Mouse (Mus musculus) midbrain, postnatal 0 days (tissue): ENCODE measurements around the gene Dnajc8. TPM values are rescaled to one million over a fixed set of nuclear protein-coding genes. Genes with fewer than 3 reads are reported as not detected.

Experiments used
- ATAC-seq: fragments of 200-750 bp; cut with Nextera tagmentation; 2 replicates; pipeline ENCODE4 v1.8.0; 2017; ENCODE audit warnings: moderate number of reproducible peaks, mild to moderate bottlenecking, moderate TSS enrichment, moderate library complexity; ENCODE audit not compliant: low FRiP score
- DNase-seq: peaks from one replicate; pipeline ENCODE4 v3.0.0-alpha.2; 2015; ENCODE audit warnings: low spot score
- H3K27ac ChIP-seq: fragments of 300-500 bp; sonication (generic); 2 replicates; pipeline ENCODE4 v1.5.1; 2014; ENCODE audit warnings: low read depth, mild to moderate bottlenecking, low read length, mixed read lengths
- H3K27me3 ChIP-seq: fragments of 300-500 bp; sonication (generic); 2 replicates; pipeline ENCODE4 v1.6.1; 2014; ENCODE audit warnings: low read length, control low read depth, mixed read lengths; ENCODE audit not compliant: insufficient read depth
- H3K36me3 ChIP-seq: fragments of 300-500 bp; sonication (generic); 2 replicates; pipeline ENCODE4 v1.6.1; 2014; ENCODE audit warnings: low read length, control low read depth, mixed read lengths; ENCODE audit not compliant: insufficient read depth
- H3K4me1 ChIP-seq: fragments of 300-500 bp; sonication (generic); 2 replicates; pipeline ENCODE4 v1.6.1; 2014; ENCODE audit warnings: mild to moderate bottlenecking, control low read depth, antibody characterized with exemption, low read length, mixed read lengths; ENCODE audit not compliant: insufficient read depth
- H3K4me2 ChIP-seq: fragments of 300-500 bp; sonication (generic); 2 replicates; pipeline ENCODE4 v1.6.1; 2014; ENCODE audit warnings: low read depth, mild to moderate bottlenecking, low read length, mixed read lengths; ENCODE audit not compliant: poor library complexity, severe bottlenecking
- H3K4me3 ChIP-seq: fragments of 300-500 bp; sonication (generic); 2 replicates; pipeline ENCODE4 v1.5.1; 2014; ENCODE audit warnings: low read depth, mild to moderate bottlenecking, low read length, moderate library complexity
- H3K9ac ChIP-seq: fragments of 300-500 bp; sonication (generic); replicated peaks from 2 replicates; pipeline ENCODE4 v1.6.1; 2014; ENCODE audit warnings: mild to moderate bottlenecking, low read length, moderate library complexity, mixed read lengths; ENCODE audit not compliant: poor library complexity, severe bottlenecking
- H3K9me3 ChIP-seq: fragments of 300-500 bp; sonication (generic); 2 replicates; pipeline ENCODE4 v1.6.1; 2016; ENCODE audit warnings: low read length, control low read depth
- CTCF ChIP-seq: IDR thresholded peaks from 2 replicates; pipeline ENCODE4 v1.5.1; 2016; ENCODE audit warnings: antibody characterized with exemption, mild to moderate bottlenecking
- whole genome bisulfite sequencing: fragments of 180-500 bp; shearing (Covaris S2); extraction: QIAGEN DNeasy Blood & Tissue Kit; methylation state at CpG from one replicate; pipeline ENCODE4 v1.1.7; 2014; 5-methylcytosine and 5-hydroxymethylcytosine counted together
- polyA plus RNA-seq: library from polyadenylated mRNA; unstranded; fragments of >200 nt; fragmentation: Nextera tagmentation; extraction: Ambion mirVana; gene quantifications from 2 replicates; pipeline ENCODE4 v1.2.1, GENCODE M21; 2015
- total RNA-seq: library from RNA; depleted of rRNA; stranded (reverse); fragments of >200 nt; gene quantifications from 2 replicates; pipeline ENCODE4 v1.2.3, GENCODE M21; 2014

Gene Dnajc8
- total and polyA plus RNA-seq, 2 experiments from 2014 or later: 101 to 168 TPM

- Histone ChIP-seq H3K27ac (peak overlapping the region; percentile 98), H3K36me3 (peaks cover 8% of the 10 kb centered on the region; the same call in 1 of the 2 replicates), H3K4me2 (peak overlapping the region; percentile 63), H3K27me3 (no peaks in the 10 kb centered on the region), H3K9me3 (no peaks in the 10 kb centered on the region), H3K4me1 (peaks cover 9% of the 10 kb centered on the region; the same call in 1 of the 2 replicates), H3K9ac (peak overlapping the region; percentile 94), H3K4me3 (peak overlapping the region; percentile 66)
- DNase-seq (peak; percentile 45), ATAC-seq (peak; percentile 10; the same call in 1 of the 2 replicates)
- WGBS: 20% methylated on average over 5 of the region's 5 CpGs
- TF ChIP-seq CTCF: no peak
Observed at GRCm38 (mm10) chr4:132532496-132532895, 2.9 kb upstream of the Dnajc8 start.

GRCm38 (mm10) chr4:132532981-132533916, 2.1 kb upstream of the Dnajc8 start, which contains the start of gene Atpif1:
Gene Atpif1, minus strand, starts transcription at chr4:132533659.
- peaks cover 8% of the 10 kb centered on the region; the same call in 1 of the 2 replicates for H3K36me3 ChIP-seq
- peak within 1 kb of the TSS; percentile 94 for H3K9ac ChIP-seq
- WGBS: under 1% methylated on average over 61 of the region's 63 CpGs
- ATAC-seq (peak; percentile 89), DNase-seq (peak; percentile 97)
- H3K4me1 ChIP-seq: peaks cover 9% of the 10 kb centered on the region; the same call in 1 of the 2 replicates
- peak within 1 kb of the TSS; percentile 66 for H3K4me3 ChIP-seq
- H3K9me3 ChIP-seq: no peaks in the 10 kb centered on the region
- peak; percentile 20; the same call in 1 of the 2 replicates for TF ChIP-seq CTCF
- peak within 1 kb of the TSS; percentile 98 for H3K27ac ChIP-seq
- peak within 1 kb of the TSS; percentile 63 for H3K4me2 ChIP-seq
- no peaks in the 10 kb centered on the region for H3K27me3 ChIP-seq

GRCm38 (mm10) chr4:132539481-132539880, 4.1 kb downstream of the Dnajc8 start:
- WGBS: 94% methylated on average over 5 of the region's 5 CpGs
- DNase-seq (no peak), ATAC-seq (no peak)
- peaks cover 31% of the 10 kb centered on the region for H3K36me3 ChIP-seq
- peaks cover 4% of the 10 kb centered on the region; the same call in 1 of the 2 replicates for H3K4me1 ChIP-seq
- no peak overlapping the region for H3K9ac ChIP-seq
- H3K4me2 ChIP-seq: no peak overlapping the region
- H3K9me3 ChIP-seq: no peaks in the 10 kb centered on the region
- H3K27me3 ChIP-seq: no peaks in the 10 kb centered on the region
- no peak overlapping the region for H3K27ac ChIP-seq
- no peak overlapping the region for H3K4me3 ChIP-seq
- TF ChIP-seq CTCF: no peak

- WGBS: 86% methylated on average over 4 of the region's 4 CpGs
- H3K9me3 ChIP-seq: no peaks in the 10 kb centered on the region
- H3K4me2 ChIP-seq: no peak overlapping the region
- no peak for TF ChIP-seq CTCF
- peaks cover under 1% of the 10 kb centered on the region; the same call in 1 of the 2 replicates for H3K4me1 ChIP-seq
- ATAC-seq (no peak), DNase-seq (no peak)
- no peak overlapping the region for H3K9ac ChIP-seq
- peaks cover 37% of the 10 kb centered on the region for H3K36me3 ChIP-seq
- H3K27me3 ChIP-seq: no peaks in the 10 kb centered on the region
- no peak overlapping the region for H3K4me3 ChIP-seq
- H3K27ac ChIP-seq: no peak overlapping the region
Observed at GRCm38 (mm10) chr4:132541413-132541812, 6.1 kb downstream of the Dnajc8 start.

GRCm38 (mm10) chr4:132542724-132543123, 7.4 kb downstream of the Dnajc8 start:
- Histone ChIP-seq H3K9me3 (no peaks in the 10 kb centered on the region), H3K4me2 (no peak overlapping the region), H3K9ac (no peak overlapping the region), H3K27me3 (no peaks in the 10 kb centered on the region), H3K36me3 (peaks cover 42% of the 10 kb centered on the region), H3K4me1 (no peaks in the 10 kb centered on the region), H3K4me3 (no peak overlapping the region), H3K27ac (no peak overlapping the region)
- TF ChIP-seq CTCF: 0 out of 2 replicates have a peak, but pooled peaks have one; percentile 3
- DNase-seq: no peak
- WGBS: 56% methylated on average over 1 of the region's 1 CpGs
- ATAC-seq: no peak

- Histone ChIP-seq H3K27ac (no peak overlapping the region), H3K4me2 (no peak overlapping the region), H3K9ac (no peak overlapping the region), H3K9me3 (no peaks in the 10 kb centered on the region), H3K4me3 (no peak overlapping the region), H3K36me3 (peaks cover 61% of the 10 kb centered on the region), H3K27me3 (no peaks in the 10 kb centered on the region), H3K4me1 (no peaks in the 10 kb centered on the region)
- ATAC-seq (no peak), DNase-seq (peak; percentile 70)
- 46% methylated on average over 8 of the region's 8 CpGs for WGBS
- TF ChIP-seq CTCF: peak; percentile 80
Observed at GRCm38 (mm10) chr4:132545851-132546250, 10.5 kb downstream of the Dnajc8 start.
